Mouse (Mus musculus): ENCODE results near the gene Ovca2. TPM values are rescaled to one million over a fixed set of nuclear protein-coding genes. Genes with fewer than 3 reads are reported as not detected.
A peak's percentile ranks its signal among the peaks of the same experiment; 100 is the strongest.

Gene Ovca2
- polyA plus RNA-seq, 1 experiment from 2014 or later = 18.2 TPM

DNA sequence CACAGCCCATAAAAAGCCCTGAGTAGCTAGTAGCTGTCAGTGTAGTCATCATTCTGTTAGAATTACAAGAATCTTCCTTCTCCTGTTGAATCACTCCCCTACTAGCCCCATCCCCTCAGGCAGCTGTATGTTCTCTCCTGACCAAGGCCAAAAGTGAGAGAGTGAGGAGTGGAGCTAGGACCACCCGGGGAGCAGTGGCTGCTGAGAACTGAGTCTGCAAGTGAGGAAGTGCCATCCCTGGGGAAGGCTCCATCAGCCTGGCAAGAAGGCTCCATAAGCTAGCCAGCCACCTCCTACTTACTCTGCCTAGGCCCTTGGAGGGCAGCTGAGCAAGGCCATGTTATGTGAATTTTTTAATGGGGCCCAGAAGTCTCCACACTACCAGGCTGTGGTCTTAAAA, 36.7 kb downstream of the Ovca2 start:
- no peaks in the 10 kb centered on the region for H3K9me3 ChIP-seq
- H3K27ac ChIP-seq = no peak overlapping the region
- 74% methylated on average over 1 of the region's 1 CpGs for WGBS
- H3K27me3 ChIP-seq = no peaks in the 10 kb centered on the region
- ATAC-seq (ENCODE audit: low FRiP score) = no peak
- peaks cover 33% of the 10 kb centered on the region for H3K4me1 ChIP-seq (replicated peaks)
- H3K4me2 ChIP-seq = no peak overlapping the region
- no peak overlapping the region for H3K4me3 ChIP-seq
- H3K36me3 ChIP-seq = peaks cover 28% of the 10 kb centered on the region
- H3K9ac ChIP-seq = no peak overlapping the region

DNA sequence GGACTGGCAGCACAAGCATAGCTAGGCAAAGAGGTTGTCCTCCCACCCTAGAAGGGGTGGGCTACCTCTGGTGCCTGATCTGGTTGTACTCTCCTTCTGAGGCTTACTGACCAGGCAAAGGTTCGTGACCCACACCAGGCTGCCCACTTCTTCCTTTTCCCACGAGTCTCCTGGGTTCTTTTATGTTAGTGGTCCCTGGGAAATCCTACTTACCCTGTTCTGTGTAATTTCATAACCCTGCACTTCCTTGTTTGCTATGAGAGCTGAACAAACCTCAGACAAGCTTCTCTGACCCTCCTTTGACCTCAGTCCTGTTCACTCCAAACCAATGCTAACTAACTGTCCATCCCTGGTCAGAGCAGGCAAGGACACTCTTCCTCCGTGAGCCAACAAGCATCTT, 37.6 kb downstream of the Ovca2 start:
- no peak for ATAC-seq (ENCODE audit: low FRiP score)
- H3K9me3 ChIP-seq = no peaks in the 10 kb centered on the region
- 76% methylated on average over 3 of the region's 3 CpGs for WGBS
- H3K27ac ChIP-seq = 0 out of 2 replicates have a peak overlapping the region, but pooled peaks have one; percentile 10
- peaks cover 31% of the 10 kb centered on the region for H3K4me1 ChIP-seq (replicated peaks)
- no peaks in the 10 kb centered on the region for H3K27me3 ChIP-seq
- no peak overlapping the region for H3K4me3 ChIP-seq
- H3K4me2 ChIP-seq = no peak overlapping the region
- H3K36me3 ChIP-seq = peaks cover 28% of the 10 kb centered on the region
- no peak overlapping the region for H3K9ac ChIP-seq

DNA sequence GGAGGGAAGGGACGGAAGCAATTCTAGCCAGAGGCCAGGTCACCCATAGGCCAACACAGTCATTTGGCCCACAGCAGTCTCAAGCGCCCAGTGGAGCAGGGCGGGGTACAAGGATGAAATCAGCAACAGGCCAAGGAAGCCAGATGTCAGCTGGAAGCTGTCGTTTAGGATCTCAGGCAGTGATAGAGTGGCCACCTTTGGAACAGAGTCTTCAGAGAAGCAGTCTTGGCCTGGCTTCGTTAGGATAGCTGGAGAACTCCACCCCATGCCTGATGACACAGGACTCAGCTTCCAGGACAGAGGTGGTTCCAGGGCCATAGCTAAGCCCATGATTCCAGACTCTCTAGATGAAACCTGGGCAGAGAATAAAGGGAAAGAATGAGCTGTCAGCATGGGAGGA, 38.2 kb downstream of the Ovca2 start:
- Histone ChIP-seq H3K9me3 (no peaks in the 10 kb centered on the region), H3K9ac (no peak overlapping the region), H3K36me3 (peaks cover 26% of the 10 kb centered on the region), H3K4me1 (replicated peaks) (peaks cover 32% of the 10 kb centered on the region), H3K4me2 (no peak overlapping the region), H3K27ac (peak overlapping the region; percentile 10; the same call in 1 of the 2 replicates), H3K27me3 (no peaks in the 10 kb centered on the region), H3K4me3 (no peak overlapping the region)
- WGBS = 83% methylated on average over 5 of the region's 5 CpGs
- ATAC-seq (ENCODE audit: low FRiP score) = no peak

DNA sequence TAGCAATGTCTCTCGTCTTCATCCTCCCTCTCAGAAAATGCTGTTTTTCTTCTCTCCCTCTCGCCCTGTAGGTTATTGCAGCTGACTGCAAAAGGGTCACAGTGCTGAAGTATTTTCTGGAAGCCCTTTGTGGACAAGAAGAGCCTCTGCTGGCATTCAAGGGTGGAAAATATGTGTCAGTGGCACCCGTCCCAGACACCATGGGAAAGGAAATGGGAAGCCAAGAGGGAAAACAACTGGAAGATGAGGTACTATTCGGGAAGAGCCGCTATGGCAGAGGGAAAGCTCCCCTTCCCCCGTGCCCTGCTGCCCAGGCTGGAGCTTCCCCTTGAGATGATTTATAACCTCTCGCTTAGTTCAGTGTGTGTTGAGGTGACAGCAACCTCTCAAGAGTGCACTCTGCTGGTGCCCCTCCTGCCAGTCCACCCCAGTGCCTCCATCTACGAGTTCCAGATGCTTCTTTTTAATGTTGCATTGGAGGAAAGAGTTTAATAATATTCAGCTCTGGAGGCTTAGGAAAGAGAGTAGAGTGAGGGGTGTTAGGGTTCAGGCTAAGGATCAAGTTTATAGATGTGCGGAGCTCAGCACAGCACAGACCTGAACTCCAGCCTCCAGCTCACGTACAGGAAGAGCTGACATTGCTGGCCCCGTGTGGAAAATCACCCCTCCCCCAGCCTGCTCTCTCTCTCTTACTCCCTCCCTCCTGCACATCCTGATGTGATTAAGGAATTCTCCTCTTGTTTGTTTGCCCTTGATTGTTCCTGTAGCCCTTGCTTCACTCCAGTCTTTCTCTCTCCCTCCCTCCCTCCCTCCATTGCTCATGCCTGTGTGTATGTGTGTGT, 39.3 kb downstream of the Ovca2 start:
- 54% methylated on average over 11 of the region's 11 CpGs for WGBS
- peaks cover 17% of the 10 kb centered on the region for H3K36me3 ChIP-seq
- H3K4me1 ChIP-seq (replicated peaks) = peaks cover 42% of the 10 kb centered on the region
- no peaks in the 10 kb centered on the region for H3K9me3 ChIP-seq
- ATAC-seq (ENCODE audit: low FRiP score) = 0 out of 2 replicates have a peak, but pooled peaks have one; percentile 28
- H3K27me3 ChIP-seq = no peaks in the 10 kb centered on the region
- no peak overlapping the region for H3K4me2 ChIP-seq
- H3K9ac ChIP-seq = no peak overlapping the region
- H3K27ac ChIP-seq = peak overlapping the region; percentile 64
- H3K4me3 ChIP-seq = no peak overlapping the region

DNA sequence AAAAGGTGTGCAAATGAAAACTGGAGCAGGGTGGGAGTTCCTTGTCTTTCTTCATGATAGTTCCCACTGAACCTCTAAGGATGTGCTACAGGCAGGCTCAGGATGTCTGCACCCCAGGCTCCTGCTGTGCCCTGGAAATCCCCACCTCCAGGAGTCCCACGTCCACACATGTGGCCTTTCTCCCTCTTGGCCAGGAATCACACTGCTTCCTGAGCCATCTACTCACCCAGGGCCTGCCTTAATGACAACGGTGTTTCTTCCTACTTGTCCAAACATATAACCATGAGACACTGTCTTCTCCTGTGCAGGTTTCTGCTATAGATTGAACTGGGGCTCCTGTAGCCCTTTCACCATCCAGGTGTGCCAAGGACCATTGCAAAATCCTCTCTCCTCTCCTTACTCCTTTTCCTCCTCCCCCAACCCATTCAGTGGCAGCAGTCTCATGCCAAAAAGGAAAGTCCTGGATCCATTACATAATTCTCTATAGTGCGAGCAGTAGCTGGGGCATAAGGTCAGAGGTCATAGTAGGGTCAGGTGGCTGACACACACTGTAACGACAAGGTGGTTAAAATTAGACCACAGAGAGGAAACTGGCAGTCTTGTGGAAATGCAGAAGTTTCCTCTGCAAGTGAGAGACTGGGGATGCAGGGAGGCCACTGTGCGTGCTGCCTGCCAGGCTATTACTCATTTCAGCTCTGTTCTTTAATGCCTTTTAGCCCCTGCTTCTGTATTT, 41.8 kb downstream of the Ovca2 start:
- Histone ChIP-seq H3K4me2 (no peak overlapping the region), H3K27me3 (no peaks in the 10 kb centered on the region), H3K4me3 (no peak overlapping the region), H3K36me3 (no peaks in the 10 kb centered on the region; the same call in 1 of the 2 replicates), H3K9me3 (no peaks in the 10 kb centered on the region), H3K9ac (no peak overlapping the region), H3K4me1 (replicated peaks) (peaks cover 65% of the 10 kb centered on the region), H3K27ac (no peak overlapping the region; the same call in 1 of the 2 replicates)
- no peak for ATAC-seq (ENCODE audit: low FRiP score)
- 64% methylated on average over 5 of the region's 5 CpGs for WGBS

DNA sequence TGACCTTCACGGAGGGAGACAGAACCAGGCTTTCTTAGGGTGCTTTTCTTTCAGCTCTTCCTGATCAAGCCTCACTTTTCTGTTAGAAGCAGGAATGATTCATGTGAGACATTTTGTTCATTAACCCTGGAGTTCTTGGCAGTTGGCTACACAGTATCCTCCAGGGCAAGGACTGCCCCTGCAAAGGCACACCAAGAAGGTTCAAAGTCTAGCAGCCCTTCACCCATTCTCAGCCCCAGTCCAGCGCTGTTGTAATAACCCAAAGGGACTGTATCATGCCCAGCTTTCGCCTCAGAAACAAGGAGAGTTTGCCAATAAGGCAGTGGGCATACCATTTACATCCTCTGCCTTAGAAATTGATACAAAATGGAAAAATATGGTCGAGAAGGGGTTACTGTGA, 43.3 kb downstream of the Ovca2 start:
- Histone ChIP-seq H3K4me3 (no peak overlapping the region), H3K4me1 (replicated peaks) (peaks cover 57% of the 10 kb centered on the region), H3K27me3 (no peaks in the 10 kb centered on the region), H3K9me3 (no peaks in the 10 kb centered on the region), H3K4me2 (no peak overlapping the region), H3K27ac (peak overlapping the region; percentile 41; the same call in 1 of the 2 replicates), H3K36me3 (no peaks in the 10 kb centered on the region; the same call in 1 of the 2 replicates), H3K9ac (no peak overlapping the region)
- ATAC-seq (ENCODE audit: low FRiP score) = no peak
- WGBS = 96% methylated on average over 4 of the region's 4 CpGs

DNA sequence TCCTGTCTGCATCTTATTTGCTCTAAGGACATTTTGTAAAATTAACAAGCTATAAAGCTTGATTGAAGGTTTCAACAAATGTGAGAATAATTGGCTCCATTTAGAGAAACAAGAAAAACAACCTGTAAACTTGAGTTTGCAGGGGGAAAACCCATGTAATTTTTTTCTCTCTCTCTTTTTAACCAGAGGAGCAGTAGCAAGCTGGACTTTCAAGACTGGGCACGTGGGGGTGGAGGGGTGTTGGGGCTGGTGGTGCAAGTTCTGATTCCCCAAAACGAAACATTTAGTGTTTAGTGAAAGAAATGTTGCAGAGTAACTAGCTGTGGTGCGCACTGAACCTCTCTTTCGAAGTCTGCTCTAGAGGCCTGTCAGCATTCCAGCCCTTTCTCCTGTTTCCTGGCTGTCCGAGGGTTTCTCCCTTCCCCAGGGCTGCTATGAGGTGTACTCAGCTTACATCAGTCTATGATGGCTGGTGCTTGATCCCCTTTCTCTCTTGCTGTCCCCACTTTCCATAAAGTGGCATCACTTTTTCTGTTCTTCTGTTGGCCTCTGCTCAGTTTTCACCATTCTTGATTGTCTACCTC, 44.1 kb downstream of the Ovca2 start:
- ATAC-seq (ENCODE audit: low FRiP score) = no peak
- H3K9ac ChIP-seq = no peak overlapping the region
- peaks cover 49% of the 10 kb centered on the region for H3K4me1 ChIP-seq (replicated peaks)
- no peaks in the 10 kb centered on the region for H3K27me3 ChIP-seq
- 74% methylated on average over 5 of the region's 5 CpGs for WGBS
- no peak overlapping the region for H3K4me3 ChIP-seq
- H3K9me3 ChIP-seq = no peaks in the 10 kb centered on the region
- peak overlapping the region; percentile 41; the same call in 1 of the 2 replicates for H3K27ac ChIP-seq
- no peak overlapping the region for H3K4me2 ChIP-seq
- no peaks in the 10 kb centered on the region for H3K36me3 ChIP-seq

DNA sequence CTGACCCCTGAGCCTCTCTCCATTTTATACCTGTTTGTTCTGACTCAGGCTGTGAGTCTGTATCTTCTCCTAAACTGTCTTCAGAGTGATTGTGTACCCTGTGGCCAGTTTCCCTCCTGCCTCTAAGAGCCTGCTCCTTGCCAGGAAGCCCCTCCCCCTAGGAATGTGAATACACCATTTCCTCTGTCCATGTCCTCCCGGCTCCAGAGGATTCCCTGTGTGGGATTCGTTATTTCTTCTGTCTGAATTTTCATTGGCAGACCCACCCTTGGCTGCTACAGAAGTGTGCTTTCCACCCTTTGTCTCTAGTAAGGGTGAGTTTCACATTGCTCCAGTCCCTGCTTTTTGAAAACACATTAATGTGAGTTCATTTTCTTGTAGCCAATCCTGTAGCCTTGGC, 44.7 kb downstream of the Ovca2 start:
- Histone ChIP-seq H3K27me3 (no peaks in the 10 kb centered on the region), H3K9ac (peak overlapping the region; percentile 39; the same call in 1 of the 2 replicates), H3K4me2 (no peak overlapping the region), H3K36me3 (no peaks in the 10 kb centered on the region), H3K9me3 (no peaks in the 10 kb centered on the region), H3K4me3 (no peak overlapping the region), H3K27ac (peak overlapping the region; percentile 84), H3K4me1 (replicated peaks) (peaks cover 43% of the 10 kb centered on the region)
- ATAC-seq (ENCODE audit: low FRiP score) = peak; percentile 69; the same call in 1 of the 2 replicates
- 25% methylated on average over 2 of the region's 2 CpGs for WGBS

DNA sequence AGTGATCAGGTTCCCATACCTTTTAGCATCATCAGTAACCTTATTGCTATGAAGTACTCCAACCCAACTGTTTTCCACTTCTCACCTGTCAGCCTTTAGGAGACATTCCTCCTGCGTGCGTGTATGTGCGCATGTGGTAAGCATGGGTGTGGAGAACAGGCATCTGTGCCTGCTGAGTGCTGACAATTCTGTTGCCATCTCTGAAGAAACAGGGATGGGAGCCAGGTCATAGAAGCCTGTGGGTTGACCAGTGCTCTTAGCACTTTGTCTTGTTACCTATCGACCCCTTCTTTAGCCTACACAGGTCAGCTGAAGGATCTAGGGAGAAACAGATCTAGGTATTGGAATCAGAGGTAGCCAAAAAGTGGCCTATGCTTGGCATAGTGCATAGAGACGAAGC, 45.2 kb downstream of the Ovca2 start:
- H3K4me2 ChIP-seq = no peak overlapping the region
- H3K4me1 ChIP-seq (replicated peaks) = peaks cover 37% of the 10 kb centered on the region
- H3K27me3 ChIP-seq = no peaks in the 10 kb centered on the region
- H3K9me3 ChIP-seq = no peaks in the 10 kb centered on the region
- 0 out of 2 replicates have a peak overlapping the region, but pooled peaks have one; percentile 20 for H3K9ac ChIP-seq
- peak overlapping the region; percentile 84 for H3K27ac ChIP-seq
- no peaks in the 10 kb centered on the region for H3K36me3 ChIP-seq
- H3K4me3 ChIP-seq = no peak overlapping the region
- WGBS = 93% methylated on average over 5 of the region's 5 CpGs
- no peak for ATAC-seq (ENCODE audit: low FRiP score)

DNA sequence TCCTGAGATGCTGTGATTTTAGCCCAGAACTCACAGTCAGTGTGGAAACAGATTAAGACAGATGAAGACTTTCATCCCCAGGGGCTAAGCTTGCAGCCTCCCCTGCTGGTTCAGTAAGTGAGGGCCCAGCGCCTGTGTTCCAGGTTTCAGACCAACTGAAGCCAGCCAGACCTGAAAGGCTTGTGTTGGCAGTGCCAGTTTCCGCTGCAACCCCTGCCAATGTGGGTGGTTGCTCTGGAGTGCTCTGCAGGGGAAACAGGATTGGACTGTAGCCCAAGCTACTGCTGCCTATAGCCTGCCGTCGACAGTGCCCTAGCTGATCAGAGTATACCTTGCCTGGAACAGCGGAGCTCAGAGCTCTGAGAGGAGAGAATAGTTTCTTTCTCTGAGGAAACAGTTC, 46.4 kb downstream of the Ovca2 start:
- 79% methylated on average over 5 of the region's 5 CpGs for WGBS
- Histone ChIP-seq H3K27ac (peak overlapping the region; percentile 84), H3K36me3 (no peaks in the 10 kb centered on the region; the same call in 1 of the 2 replicates), H3K4me2 (no peak overlapping the region), H3K4me3 (no peak overlapping the region), H3K9me3 (no peaks in the 10 kb centered on the region), H3K4me1 (replicated peaks) (peaks cover 36% of the 10 kb centered on the region), H3K27me3 (no peaks in the 10 kb centered on the region), H3K9ac (no peak overlapping the region)
- no peak for ATAC-seq (ENCODE audit: low FRiP score)

DNA sequence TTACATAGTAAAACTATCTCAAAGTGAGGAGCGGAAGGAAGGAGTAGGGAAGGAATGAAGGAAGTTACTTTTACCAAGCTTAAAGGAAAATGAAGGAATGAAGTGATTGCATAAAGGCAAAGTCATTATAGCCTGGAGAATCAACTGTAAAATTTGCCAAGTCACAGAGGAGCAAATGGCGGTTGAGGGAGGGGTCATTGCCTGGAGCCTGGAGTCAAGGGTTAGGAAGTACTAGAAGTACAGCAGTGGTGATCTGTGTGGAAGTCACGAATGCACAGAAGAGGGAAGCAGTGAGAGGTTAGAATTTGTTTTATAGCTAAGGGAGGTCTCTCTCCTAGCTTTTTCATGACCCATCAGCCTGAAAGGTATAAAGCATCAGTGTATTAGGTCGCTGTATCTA, 47.3 kb downstream of the Ovca2 start:
- Histone ChIP-seq H3K4me1 (replicated peaks) (peaks cover 34% of the 10 kb centered on the region), H3K27me3 (no peaks in the 10 kb centered on the region), H3K4me2 (no peak overlapping the region), H3K4me3 (no peak overlapping the region), H3K36me3 (no peaks in the 10 kb centered on the region; the same call in 1 of the 2 replicates), H3K9me3 (no peaks in the 10 kb centered on the region), H3K9ac (no peak overlapping the region), H3K27ac (no peak overlapping the region)
- 86% methylated on average over 4 of the region's 4 CpGs for WGBS
- no peak for ATAC-seq (ENCODE audit: low FRiP score)

DNA sequence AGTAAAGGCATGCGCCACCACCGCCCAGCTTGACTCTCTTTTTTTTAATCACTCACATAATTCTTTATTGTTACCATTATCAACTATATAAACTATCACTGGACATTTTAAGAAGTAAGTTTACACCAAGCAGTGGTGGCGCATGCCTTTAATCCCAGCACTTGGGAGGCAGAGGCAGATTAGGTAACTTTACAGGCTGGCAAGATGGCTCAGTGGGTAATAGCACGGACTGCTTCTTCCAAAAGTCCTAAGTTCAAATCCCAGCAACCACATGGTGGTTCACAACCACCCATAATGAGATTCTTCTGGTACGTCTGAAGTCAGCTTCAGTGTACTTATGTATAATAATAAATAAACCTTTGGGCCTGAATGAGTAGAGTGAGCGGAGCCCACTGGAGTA, 49.2 kb downstream of the Ovca2 start:
- H3K27me3 ChIP-seq = no peaks in the 10 kb centered on the region
- H3K9ac ChIP-seq = no peak overlapping the region
- no peak overlapping the region for H3K27ac ChIP-seq
- H3K4me2 ChIP-seq = no peak overlapping the region
- H3K4me1 ChIP-seq (replicated peaks) = peaks cover 23% of the 10 kb centered on the region
- H3K4me3 ChIP-seq = no peak overlapping the region
- no peak for ATAC-seq (ENCODE audit: low FRiP score)
- H3K9me3 ChIP-seq = no peaks in the 10 kb centered on the region
- 96% methylated on average over 6 of the region's 6 CpGs for WGBS
- H3K36me3 ChIP-seq = no peaks in the 10 kb centered on the region; the same call in 1 of the 2 replicates

Measured in hindbrain, embryonic 13.5 days (tissue).